Mouse (Mus musculus): ENCODE results near the gene Klhl29. TPM values are rescaled to one million over a fixed set of nuclear protein-coding genes. Genes with fewer than 3 reads are reported as not detected.

Gene Klhl29
- polyA plus RNA-seq, 1 experiment from 2014 or later: 0.02 TPM

DNA sequence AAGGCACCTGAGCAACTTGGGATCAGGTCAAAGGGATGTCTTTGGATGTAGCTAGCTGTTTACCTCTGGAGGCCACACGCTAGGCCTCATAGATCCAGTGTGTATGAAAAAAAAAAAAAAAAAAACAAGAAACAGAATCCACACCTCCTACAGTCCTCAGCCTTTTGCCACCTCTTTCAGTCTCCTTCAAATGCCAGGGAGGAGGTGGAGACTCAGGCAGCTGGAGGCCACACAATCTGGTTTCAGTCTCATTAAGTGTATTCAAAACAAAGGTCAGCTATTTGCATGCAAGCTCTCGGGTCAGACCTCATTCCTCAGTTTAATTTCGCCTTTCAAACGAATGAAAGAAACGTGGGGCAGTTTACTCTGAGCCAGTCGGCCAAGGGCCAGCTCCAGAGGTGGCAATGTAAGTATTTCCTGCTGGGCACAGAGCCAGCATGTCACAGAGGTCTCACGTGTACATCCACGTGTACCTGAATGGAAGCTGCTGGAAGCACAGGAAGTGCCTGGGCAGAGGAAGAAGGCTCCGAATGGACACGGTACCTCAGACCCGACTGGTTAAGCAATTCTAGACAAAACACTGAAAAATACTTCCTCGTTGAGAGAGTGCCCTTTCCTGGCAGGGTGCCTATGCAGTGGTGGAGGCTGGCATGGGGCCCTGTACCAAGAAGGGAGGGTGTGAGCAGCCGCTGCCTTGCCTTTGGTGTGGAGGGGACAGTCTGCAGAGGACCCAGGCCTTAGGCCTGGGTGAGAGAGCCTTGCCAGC, 162.0 kb downstream of the Klhl29 start:
- no peak overlapping the region for H3K9ac ChIP-seq (ENCODE audit: low read depth, low read length)
- H3K4me3 ChIP-seq (ENCODE audit: low read depth, low read length): no peak overlapping the region
- H3K4me1 ChIP-seq (ENCODE audit: control insufficient read depth, low read depth, low read length): no peaks in the 10 kb centered on the region
- 25% methylated on average over 13 of the region's 13 CpGs for WGBS (ENCODE audit: insufficient replicate concordance)
- H3K9me3 ChIP-seq (replicated peaks; ENCODE audit: control insufficient read depth, low read length): no peaks in the 10 kb centered on the region
- H3K27ac ChIP-seq (ENCODE audit: low read length): no peak overlapping the region
- no peaks in the 10 kb centered on the region for H3K36me3 ChIP-seq (ENCODE audit: control insufficient read depth, insufficient read depth)
- peak; percentile 39 for ATAC-seq (ENCODE audit: low read depth)
- no peak overlapping the region for H3K4me2 ChIP-seq (ENCODE audit: low read depth, low read length)
- no peaks in the 10 kb centered on the region for H3K27me3 ChIP-seq (ENCODE audit: control insufficient read depth, insufficient read depth, low read depth, low read length)

DNA sequence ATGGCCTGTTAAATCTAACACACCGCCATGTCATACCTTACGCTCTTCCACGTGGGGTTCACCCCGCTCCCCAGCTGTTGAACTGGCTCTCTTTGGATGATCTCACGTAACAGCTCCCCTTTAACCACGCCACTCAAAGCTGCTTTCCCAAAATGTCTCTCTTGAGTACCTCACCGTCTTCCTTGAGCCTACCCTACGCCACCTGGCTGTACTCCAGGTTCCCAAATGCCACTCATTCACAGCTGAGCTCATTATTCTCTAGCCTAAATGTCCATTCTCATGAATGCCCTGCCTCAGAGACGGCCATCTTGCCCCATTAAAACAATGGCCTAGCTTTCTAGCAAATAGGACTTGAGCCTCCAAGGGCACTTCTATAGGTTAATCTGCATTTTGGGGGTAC, 163.6 kb downstream of the Klhl29 start:
- Histone ChIP-seq H3K36me3 (ENCODE audit: control insufficient read depth, insufficient read depth) (no peaks in the 10 kb centered on the region), H3K4me2 (ENCODE audit: low read depth, low read length) (no peak overlapping the region), H3K4me3 (ENCODE audit: low read depth, low read length) (no peak overlapping the region), H3K9me3 (replicated peaks; ENCODE audit: control insufficient read depth, low read length) (no peaks in the 10 kb centered on the region), H3K27ac (ENCODE audit: low read length) (no peak overlapping the region), H3K4me1 (ENCODE audit: control insufficient read depth, low read depth, low read length) (no peaks in the 10 kb centered on the region), H3K9ac (ENCODE audit: low read depth, low read length) (no peak overlapping the region), H3K27me3 (ENCODE audit: control insufficient read depth, insufficient read depth, low read depth, low read length) (no peaks in the 10 kb centered on the region)
- WGBS (ENCODE audit: insufficient replicate concordance): 65% methylated on average over 9 of the region's 9 CpGs
- no peak for ATAC-seq (ENCODE audit: low read depth)

GRCm38 (mm10) chr12:5210786-5211185, 164.7 kb downstream of the Klhl29 start:
- Histone ChIP-seq H3K4me1 (ENCODE audit: control insufficient read depth, low read depth, low read length) (no peaks in the 10 kb centered on the region), H3K9ac (ENCODE audit: low read depth, low read length) (no peak overlapping the region), H3K9me3 (replicated peaks; ENCODE audit: control insufficient read depth, low read length) (no peaks in the 10 kb centered on the region), H3K36me3 (ENCODE audit: control insufficient read depth, insufficient read depth) (no peaks in the 10 kb centered on the region), H3K4me2 (ENCODE audit: low read depth, low read length) (no peak overlapping the region), H3K4me3 (ENCODE audit: low read depth, low read length) (no peak overlapping the region), H3K27ac (ENCODE audit: low read length) (no peak overlapping the region), H3K27me3 (ENCODE audit: control insufficient read depth, insufficient read depth, low read depth, low read length) (no peaks in the 10 kb centered on the region)
- ATAC-seq (ENCODE audit: low read depth): no peak
- WGBS (ENCODE audit: insufficient replicate concordance): 64% methylated on average over 9 of the region's 9 CpGs

- H3K4me1 ChIP-seq (ENCODE audit: control insufficient read depth, low read depth, low read length): no peaks in the 10 kb centered on the region
- 36% methylated on average over 17 of the region's 17 CpGs for WGBS (ENCODE audit: insufficient replicate concordance)
- no peak overlapping the region for H3K27ac ChIP-seq (ENCODE audit: low read length)
- no peak for ATAC-seq (ENCODE audit: low read depth)
- H3K27me3 ChIP-seq (ENCODE audit: control insufficient read depth, insufficient read depth, low read depth, low read length): no peaks in the 10 kb centered on the region
- H3K4me2 ChIP-seq (ENCODE audit: low read depth, low read length): no peak overlapping the region
- no peaks in the 10 kb centered on the region for H3K9me3 ChIP-seq (replicated peaks; ENCODE audit: control insufficient read depth, low read length)
- no peak overlapping the region for H3K4me3 ChIP-seq (ENCODE audit: low read depth, low read length)
- H3K9ac ChIP-seq (ENCODE audit: low read depth, low read length): no peak overlapping the region
- H3K36me3 ChIP-seq (ENCODE audit: control insufficient read depth, insufficient read depth): no peaks in the 10 kb centered on the region
Observed at GRCm38 (mm10) chr12:5207941-5208905, 167.3 kb downstream of the Klhl29 start.

GRCm38 (mm10) chr12:5207172-5207571, 168.3 kb downstream of the Klhl29 start:
- WGBS (ENCODE audit: insufficient replicate concordance): 38% methylated on average over 4 of the region's 4 CpGs
- H3K9ac ChIP-seq (ENCODE audit: low read depth, low read length): no peak overlapping the region
- no peak for ATAC-seq (ENCODE audit: low read depth)

DNA sequence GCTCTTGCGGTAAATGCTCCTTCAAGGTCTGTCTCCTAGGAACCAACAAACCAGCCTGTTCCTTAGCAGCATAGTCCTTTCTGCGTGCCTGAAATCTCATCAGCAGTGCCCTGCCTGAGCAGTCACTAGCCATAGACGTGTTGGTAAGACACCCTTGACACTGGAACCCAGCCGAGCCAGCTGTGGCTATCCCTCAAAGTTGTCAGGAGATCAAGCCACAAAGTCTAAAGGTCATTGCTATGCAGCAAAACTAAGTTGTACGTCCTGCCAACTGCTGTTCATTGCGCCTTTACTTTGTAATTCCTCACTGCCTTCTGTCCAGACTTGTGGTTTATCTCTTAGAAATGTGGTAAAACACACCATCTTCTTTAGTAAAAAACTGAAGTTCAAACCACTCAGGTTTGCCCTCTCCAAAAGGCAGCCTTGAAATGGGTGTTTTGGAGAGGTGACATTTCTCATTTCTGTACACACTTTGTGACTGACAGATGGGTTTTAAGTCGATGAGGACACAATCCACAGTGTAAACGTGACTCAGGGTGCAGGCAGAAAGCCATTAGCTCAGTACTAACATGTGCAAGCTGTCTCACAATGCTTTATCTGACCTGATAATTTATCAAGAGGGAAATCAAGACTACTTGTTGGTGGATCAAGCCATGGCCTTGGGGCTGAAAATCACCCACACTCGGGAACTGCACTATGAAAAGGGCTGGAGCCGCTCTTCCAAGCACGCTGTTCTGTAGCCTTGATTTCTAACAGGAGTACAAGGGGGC, 171.2 kb downstream of the Klhl29 start:
- Histone ChIP-seq H3K4me3 (ENCODE audit: low read depth, low read length) (no peak overlapping the region), H3K27me3 (ENCODE audit: control insufficient read depth, insufficient read depth, low read depth, low read length) (no peaks in the 10 kb centered on the region), H3K9ac (ENCODE audit: low read depth, low read length) (no peak overlapping the region), H3K9me3 (replicated peaks; ENCODE audit: control insufficient read depth, low read length) (no peaks in the 10 kb centered on the region), H3K27ac (ENCODE audit: low read length) (no peak overlapping the region), H3K4me2 (ENCODE audit: low read depth, low read length) (no peak overlapping the region), H3K36me3 (ENCODE audit: control insufficient read depth, insufficient read depth) (no peaks in the 10 kb centered on the region), H3K4me1 (ENCODE audit: control insufficient read depth, low read depth, low read length) (no peaks in the 10 kb centered on the region)
- no peak for ATAC-seq (ENCODE audit: low read depth)
- WGBS (ENCODE audit: insufficient replicate concordance): 47% methylated on average over 11 of the region's 11 CpGs

More at GRCm38 (mm10) chr12:5207172-5207571, 168.3 kb downstream of the Klhl29 start:
- no peaks in the 10 kb centered on the region for H3K4me1 ChIP-seq (ENCODE audit: control insufficient read depth, low read depth, low read length)
- no peaks in the 10 kb centered on the region for H3K36me3 ChIP-seq (ENCODE audit: control insufficient read depth, insufficient read depth)
- no peaks in the 10 kb centered on the region for H3K27me3 ChIP-seq (ENCODE audit: control insufficient read depth, insufficient read depth, low read depth, low read length)
- H3K4me2 ChIP-seq (ENCODE audit: low read depth, low read length): no peak overlapping the region
- H3K4me3 ChIP-seq (ENCODE audit: low read depth, low read length): no peak overlapping the region
- H3K9me3 ChIP-seq (replicated peaks; ENCODE audit: control insufficient read depth, low read length): no peaks in the 10 kb centered on the region
- H3K27ac ChIP-seq (ENCODE audit: low read length): no peak overlapping the region

DNA sequence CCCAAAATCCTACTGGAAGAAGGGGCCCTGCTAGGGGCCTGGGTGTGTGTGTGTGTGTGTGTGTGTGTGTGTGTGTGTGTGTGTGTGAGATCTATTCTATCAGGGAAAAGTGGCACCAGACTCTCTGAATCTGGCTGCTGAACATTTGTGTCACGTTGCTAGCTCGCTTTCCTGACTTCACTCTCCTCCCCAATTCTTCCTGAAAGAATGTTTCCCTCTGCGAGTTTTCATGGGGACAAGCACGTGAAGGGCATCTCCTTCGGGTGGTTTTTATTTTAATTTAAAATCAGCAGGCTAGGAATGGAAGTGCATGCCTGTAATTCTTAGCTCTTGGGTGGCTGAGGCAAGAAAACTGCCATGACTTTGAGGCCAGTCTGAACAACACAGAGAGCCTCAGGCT, 172.1 kb downstream of the Klhl29 start:
- Histone ChIP-seq H3K4me2 (ENCODE audit: low read depth, low read length) (no peak overlapping the region), H3K9ac (ENCODE audit: low read depth, low read length) (no peak overlapping the region), H3K4me3 (ENCODE audit: low read depth, low read length) (no peak overlapping the region), H3K9me3 (replicated peaks; ENCODE audit: control insufficient read depth, low read length) (no peaks in the 10 kb centered on the region), H3K36me3 (ENCODE audit: control insufficient read depth, insufficient read depth) (no peaks in the 10 kb centered on the region), H3K27me3 (ENCODE audit: control insufficient read depth, insufficient read depth, low read depth, low read length) (no peaks in the 10 kb centered on the region), H3K27ac (ENCODE audit: low read length) (no peak overlapping the region), H3K4me1 (ENCODE audit: control insufficient read depth, low read depth, low read length) (no peaks in the 10 kb centered on the region)
- 52% methylated on average over 5 of the region's 5 CpGs for WGBS (ENCODE audit: insufficient replicate concordance)
- no peak for ATAC-seq (ENCODE audit: low read depth)

DNA sequence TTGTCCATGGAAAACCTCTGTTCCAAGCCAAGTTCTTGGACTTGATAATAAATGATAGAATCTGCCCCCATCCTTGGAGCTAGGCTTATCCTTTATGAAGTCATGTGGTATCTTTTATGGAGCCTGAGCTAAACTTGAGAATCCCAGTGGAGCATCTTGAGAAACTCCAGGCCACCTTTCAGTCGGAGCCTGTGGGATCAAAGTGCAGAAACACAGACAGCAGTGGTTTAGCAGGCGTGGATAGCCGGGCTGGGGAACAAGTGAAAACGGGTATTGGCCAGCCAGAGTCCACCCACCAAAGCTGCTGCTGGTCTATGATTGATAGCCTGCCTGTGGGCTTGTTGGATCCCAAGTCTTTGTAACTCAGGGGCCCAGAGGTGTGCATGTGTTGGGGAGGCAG, 177.2 kb downstream of the Klhl29 start:
- Histone ChIP-seq H3K4me1 (ENCODE audit: control insufficient read depth, low read depth, low read length) (no peaks in the 10 kb centered on the region), H3K4me2 (ENCODE audit: low read depth, low read length) (no peak overlapping the region), H3K27ac (ENCODE audit: low read length) (no peak overlapping the region), H3K27me3 (ENCODE audit: control insufficient read depth, insufficient read depth, low read depth, low read length) (no peaks in the 10 kb centered on the region), H3K36me3 (ENCODE audit: control insufficient read depth, insufficient read depth) (no peaks in the 10 kb centered on the region), H3K9me3 (replicated peaks; ENCODE audit: control insufficient read depth, low read length) (no peaks in the 10 kb centered on the region), H3K9ac (ENCODE audit: low read depth, low read length) (no peak overlapping the region), H3K4me3 (ENCODE audit: low read depth, low read length) (no peak overlapping the region)
- WGBS (ENCODE audit: insufficient replicate concordance): 42% methylated on average over 4 of the region's 4 CpGs
- no peak for ATAC-seq (ENCODE audit: low read depth)
